Mouse (Mus musculus): ENCODE measurements around the gene Nxph1.

DNA sequence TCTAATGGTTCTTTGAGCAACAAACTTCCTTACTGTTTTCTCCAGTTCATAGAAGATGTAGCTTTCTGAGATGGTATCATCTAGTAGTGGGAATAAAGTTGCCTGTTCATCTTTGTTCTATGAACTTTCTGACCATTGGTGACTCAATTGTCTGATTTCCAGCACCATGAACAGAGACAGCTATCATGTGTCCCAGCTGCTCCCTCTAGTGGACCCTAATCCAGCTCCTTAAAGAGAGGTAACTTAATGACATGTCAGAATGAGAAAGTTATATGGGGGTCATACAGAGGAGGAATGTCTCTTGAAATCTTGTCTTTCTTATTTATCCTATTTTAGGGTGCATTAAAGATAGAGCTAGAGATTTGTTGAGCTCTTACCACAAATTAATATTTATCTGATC is 286.6 kb downstream of the Nxph1 start:
- no peak for TF ChIP-seq CTCF (IDR thresholded peaks at IDR 0.05; ENCODE audit: low read depth)
- TF ChIP-seq EP300 (IDR thresholded peaks at IDR 0.05; ENCODE audit: low read depth), result no peak
